Mouse (Mus musculus) inflammation-experienced regulatory T-cells (primary cell): ENCODE measurements around the gene Atxn1. TPM values are rescaled to one million over a fixed set of nuclear protein-coding genes. Genes with fewer than 3 reads are reported as not detected.

Experiments used
- polyA plus RNA-seq, 2 experiments: library from polyadenylated mRNA; unstranded; fragments of 100-300 nt; shearing (Covaris generic); gene quantifications; one replicate each; pipeline ENCODE4 v1.2.1; 2017

The Atxn1 gene
- polyA plus RNA-seq: 10 to 100 TPM; 11.0 to 15.5 TPM

DNA sequence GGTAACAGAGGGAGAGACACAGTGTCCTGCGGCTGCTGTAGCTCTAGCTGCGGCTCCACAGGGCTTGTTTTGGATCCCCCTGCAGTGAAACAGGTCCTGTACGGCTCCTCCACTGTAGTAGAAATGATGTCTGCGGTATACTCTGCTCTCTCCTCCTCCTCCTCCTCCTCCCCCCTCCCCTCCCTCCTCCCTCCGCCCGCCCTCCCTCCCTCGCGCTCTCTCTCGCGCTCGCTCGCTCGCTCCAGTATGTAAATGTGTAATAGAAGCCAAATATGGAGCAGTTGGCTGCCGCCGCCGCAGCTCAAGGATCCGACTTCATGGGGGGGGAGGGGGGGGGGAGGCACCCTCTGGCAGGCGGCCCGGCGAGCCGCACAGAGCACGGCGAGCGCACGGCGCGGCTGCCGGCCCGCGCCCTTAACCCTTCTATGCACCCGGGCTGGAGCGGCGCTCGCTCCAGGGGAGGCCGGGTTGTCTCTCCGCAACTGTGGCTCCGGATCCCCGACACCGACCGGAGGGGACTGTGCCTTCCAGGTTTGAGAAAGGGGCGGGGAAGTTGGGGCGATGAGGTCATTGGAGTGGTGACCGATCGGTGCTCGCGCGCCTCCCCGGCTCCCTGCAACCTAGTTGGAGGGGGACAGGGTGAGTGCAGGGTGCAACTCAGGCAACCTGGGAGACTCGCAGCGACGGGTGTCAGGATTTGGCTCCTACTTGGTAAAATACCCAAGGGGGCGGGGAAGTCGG, at the start of gene Atxn1:
TSS of gene Atxn1 (minus strand) at position 156 of the 741 bp plus-strand sequence.

DNA sequence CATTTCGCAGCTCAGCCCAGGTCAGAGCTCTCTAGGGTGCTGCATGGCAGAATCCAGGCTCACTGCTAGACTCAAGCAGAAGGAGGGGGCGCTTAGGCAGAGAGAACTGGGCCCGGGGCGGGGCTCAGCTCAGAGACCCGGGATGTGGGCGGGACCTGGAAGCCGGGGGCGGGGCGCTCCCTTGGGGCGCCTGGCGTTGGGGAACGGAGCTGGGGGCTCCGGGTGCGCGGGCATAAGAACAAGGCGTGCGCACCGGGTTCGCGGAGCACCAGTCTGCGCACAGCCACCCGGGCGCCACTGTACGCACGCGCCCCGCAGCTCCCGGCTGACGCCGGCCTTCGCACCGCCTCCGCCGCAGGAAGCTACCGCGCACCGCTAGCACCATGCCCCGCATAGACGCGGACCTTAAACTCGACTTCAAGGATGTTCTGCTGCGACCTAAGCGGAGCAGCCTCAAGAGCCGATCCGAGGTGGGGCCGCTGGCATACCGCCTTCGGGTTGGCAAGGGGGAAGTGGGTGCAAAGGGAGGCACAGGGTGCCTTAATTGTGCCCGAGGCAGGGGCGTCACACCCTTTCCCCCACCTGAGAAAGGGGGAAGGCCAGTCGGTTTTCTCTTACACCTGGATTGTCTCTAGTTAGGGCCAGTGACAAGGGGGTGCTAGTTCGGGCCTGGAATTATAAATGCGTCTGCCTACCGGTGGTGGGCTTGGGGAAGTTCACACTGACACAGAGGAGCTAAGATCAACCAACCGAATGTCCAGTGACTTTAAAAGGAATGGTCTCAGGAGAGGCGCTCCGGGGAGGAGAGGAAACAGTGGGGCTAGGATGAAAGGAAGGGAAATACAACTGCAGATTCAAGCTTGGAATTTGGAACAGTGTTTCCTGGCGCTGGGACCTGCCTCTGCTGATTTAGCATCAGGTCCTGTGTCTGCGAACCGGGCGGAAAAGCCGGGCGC, 457.3 kb downstream of the Atxn1 start, which contains the start of gene Gmpr:
TSS of gene Gmpr (plus strand) at position 171 of the 956 bp plus-strand sequence.

